Mouse (Mus musculus) liver, embryonic 12.5 days (tissue): ENCODE measurements around the gene Pcdh9. TPM values are rescaled to one million over a fixed set of nuclear protein-coding genes. Genes with fewer than 3 reads are reported as not detected.

Source experiments
- ATAC-seq: fragments of 200-750 bp; cut with Nextera tagmentation; 2 replicates; pipeline ENCODE4 v1.8.0; 2017; ENCODE audit warnings: moderate number of reproducible peaks, mild to moderate bottlenecking, moderate library complexity
- H3K27ac ChIP-seq: fragments of 300-500 bp; sonication (generic); 2 replicates; pipeline ENCODE4 v1.5.1; 2016; ENCODE audit warnings: mild to moderate bottlenecking
- H3K27me3 ChIP-seq: fragments of 300-500 bp; sonication (generic); replicated peaks from 2 replicates; pipeline ENCODE4 v1.6.1; 2016; ENCODE audit warnings: mild to moderate bottlenecking, moderate library complexity
- H3K36me3 ChIP-seq: fragments of 300-500 bp; sonication (generic); 2 replicates; pipeline ENCODE4 v1.6.1; 2016; ENCODE audit warnings: mild to moderate bottlenecking, moderate library complexity
- H3K4me1 ChIP-seq: fragments of 300-500 bp; sonication (generic); 2 replicates; pipeline ENCODE4 v1.6.1; 2016
- H3K4me2 ChIP-seq: fragments of 300-500 bp; sonication (generic); 2 replicates; pipeline ENCODE4 v1.6.1; 2016; ENCODE audit warnings: mild to moderate bottlenecking, moderate library complexity
- H3K4me3 ChIP-seq: fragments of 300-500 bp; sonication (generic); 2 replicates; pipeline ENCODE4 v1.5.1; 2016; ENCODE audit warnings: mild to moderate bottlenecking, moderate library complexity
- H3K9ac ChIP-seq: fragments of 300-500 bp; sonication (generic); 2 replicates; pipeline ENCODE4 v1.6.1; 2016; ENCODE audit warnings: mild to moderate bottlenecking, moderate library complexity
- H3K9me3 ChIP-seq: fragments of 300-500 bp; sonication (generic); replicated peaks from 2 replicates; pipeline ENCODE4 v1.6.1; 2016; ENCODE audit warnings: mild to moderate bottlenecking, moderate library complexity
- WGBS: fragments of 180-500 bp; shearing (Covaris S2); methylation state at CpG from one replicate; pipeline ENCODE4 v1.1.7; 2016; ENCODE audit not compliant: insufficient replicate concordance; 5-methylcytosine and 5-hydroxymethylcytosine counted together
- polyA plus RNA-seq: library from polyadenylated mRNA; unstranded; fragments of >200 nt; fragmentation: Nextera tagmentation; extraction: Ambion mirVana; gene quantifications from 2 replicates; pipeline ENCODE4 v1.2.1, GENCODE M21; 2016

The Pcdh9 gene
- polyA plus RNA-seq, 1 experiment from 2014 or later = 1.0 TPM

- H3K36me3 ChIP-seq = no peaks in the 10 kb centered on the region
- no peaks in the 10 kb centered on the region for H3K4me1 ChIP-seq
- no peak overlapping the region for H3K4me2 ChIP-seq
- H3K27ac ChIP-seq = no peak overlapping the region
- no peak overlapping the region for H3K9ac ChIP-seq
- H3K9me3 ChIP-seq = no peaks in the 10 kb centered on the region
- no peak overlapping the region for H3K4me3 ChIP-seq
- no peak for ATAC-seq
- 56% methylated on average over 1 of the region's 1 CpGs for WGBS
- H3K27me3 ChIP-seq = no peaks in the 10 kb centered on the region
Observed at GRCm38 (mm10) chr14:93875968-93876367, 14.5 kb downstream of the Pcdh9 start.

- ATAC-seq = no peak
- Histone ChIP-seq H3K4me2 (no peak overlapping the region), H3K27ac (no peak overlapping the region), H3K9me3 (no peaks in the 10 kb centered on the region), H3K4me1 (no peaks in the 10 kb centered on the region), H3K4me3 (no peak overlapping the region), H3K27me3 (no peaks in the 10 kb centered on the region), H3K9ac (no peak overlapping the region), H3K36me3 (no peaks in the 10 kb centered on the region)
Observed at GRCm38 (mm10) chr14:93868211-93868610, 22.3 kb downstream of the Pcdh9 start.

- no peaks in the 10 kb centered on the region for H3K4me1 ChIP-seq
- WGBS = 51% methylated on average over 3 of the region's 3 CpGs
- no peak overlapping the region for H3K4me3 ChIP-seq
- H3K36me3 ChIP-seq = no peaks in the 10 kb centered on the region
- no peaks in the 10 kb centered on the region for H3K9me3 ChIP-seq
- no peaks in the 10 kb centered on the region for H3K27me3 ChIP-seq
- H3K4me2 ChIP-seq = no peak overlapping the region
- H3K27ac ChIP-seq = no peak overlapping the region
- ATAC-seq = no peak
- no peak overlapping the region for H3K9ac ChIP-seq
Observed at GRCm38 (mm10) chr14:93858069-93858468, 32.4 kb downstream of the Pcdh9 start.

GRCm38 (mm10) chr14:93846091-93846677 is 44.3 kb downstream of the Pcdh9 start:
- 46% methylated on average over 1 of the region's 1 CpGs for WGBS
- H3K4me3 ChIP-seq = no peak overlapping the region
- no peak for ATAC-seq
- H3K36me3 ChIP-seq = no peaks in the 10 kb centered on the region
- H3K4me1 ChIP-seq = no peaks in the 10 kb centered on the region
- no peaks in the 10 kb centered on the region for H3K9me3 ChIP-seq
- no peaks in the 10 kb centered on the region for H3K27me3 ChIP-seq
- no peak overlapping the region for H3K4me2 ChIP-seq
- H3K9ac ChIP-seq = no peak overlapping the region
- no peak overlapping the region for H3K27ac ChIP-seq

- 72% methylated on average over 3 of the region's 3 CpGs for WGBS
- Histone ChIP-seq H3K9ac (no peak overlapping the region), H3K36me3 (no peaks in the 10 kb centered on the region), H3K4me1 (no peaks in the 10 kb centered on the region), H3K9me3 (no peaks in the 10 kb centered on the region), H3K27me3 (no peaks in the 10 kb centered on the region), H3K4me2 (no peak overlapping the region), H3K27ac (no peak overlapping the region), H3K4me3 (no peak overlapping the region)
- ATAC-seq = no peak
Observed at GRCm38 (mm10) chr14:93842686-93843288, 47.7 kb downstream of the Pcdh9 start.

GRCm38 (mm10) chr14:93832511-93832910 is 58.0 kb downstream of the Pcdh9 start:
- Histone ChIP-seq H3K4me1 (no peaks in the 10 kb centered on the region), H3K36me3 (no peaks in the 10 kb centered on the region), H3K27me3 (no peaks in the 10 kb centered on the region), H3K4me2 (no peak overlapping the region), H3K27ac (no peak overlapping the region), H3K4me3 (no peak overlapping the region), H3K9ac (no peak overlapping the region), H3K9me3 (no peaks in the 10 kb centered on the region)
- 67% methylated on average over 6 of the region's 6 CpGs for WGBS
- ATAC-seq = no peak

GRCm38 (mm10) chr14:93827159-93827558 is 63.3 kb downstream of the Pcdh9 start:
- H3K9me3 ChIP-seq = no peaks in the 10 kb centered on the region
- 56% methylated on average over 6 of the region's 6 CpGs for WGBS
- no peak overlapping the region for H3K4me3 ChIP-seq
- ATAC-seq = no peak
- no peaks in the 10 kb centered on the region for H3K36me3 ChIP-seq
- no peak overlapping the region for H3K4me2 ChIP-seq
- H3K27ac ChIP-seq = no peak overlapping the region
- H3K9ac ChIP-seq = no peak overlapping the region
- H3K4me1 ChIP-seq = no peaks in the 10 kb centered on the region
- H3K27me3 ChIP-seq = no peaks in the 10 kb centered on the region

- 62% methylated on average over 6 of the region's 6 CpGs for WGBS
- H3K36me3 ChIP-seq = no peaks in the 10 kb centered on the region
- no peak for ATAC-seq
- H3K9ac ChIP-seq = no peak overlapping the region
- H3K4me1 ChIP-seq = no peaks in the 10 kb centered on the region
- no peaks in the 10 kb centered on the region for H3K9me3 ChIP-seq
- no peaks in the 10 kb centered on the region for H3K27me3 ChIP-seq
- no peak overlapping the region for H3K4me3 ChIP-seq
- H3K4me2 ChIP-seq = no peak overlapping the region
- no peak overlapping the region for H3K27ac ChIP-seq
Observed at GRCm38 (mm10) chr14:93826042-93826462, 64.4 kb downstream of the Pcdh9 start.

- H3K4me3 ChIP-seq = no peak overlapping the region
- no peak overlapping the region for H3K9ac ChIP-seq
- no peak overlapping the region for H3K27ac ChIP-seq
- H3K9me3 ChIP-seq = no peaks in the 10 kb centered on the region
- H3K4me2 ChIP-seq = no peak overlapping the region
- WGBS = 67% methylated on average over 4 of the region's 4 CpGs
- ATAC-seq = no peak
- no peaks in the 10 kb centered on the region for H3K27me3 ChIP-seq
- H3K36me3 ChIP-seq = no peaks in the 10 kb centered on the region
- H3K4me1 ChIP-seq = no peaks in the 10 kb centered on the region
Observed at GRCm38 (mm10) chr14:93818845-93819244, 71.6 kb downstream of the Pcdh9 start.

GRCm38 (mm10) chr14:93817591-93817990 is 72.9 kb downstream of the Pcdh9 start:
- Histone ChIP-seq H3K36me3 (no peaks in the 10 kb centered on the region), H3K9me3 (no peaks in the 10 kb centered on the region), H3K27ac (no peak overlapping the region), H3K27me3 (no peaks in the 10 kb centered on the region), H3K4me3 (no peak overlapping the region), H3K4me1 (no peaks in the 10 kb centered on the region), H3K4me2 (no peak overlapping the region), H3K9ac (no peak overlapping the region)
- WGBS = 52% methylated on average over 4 of the region's 4 CpGs
- no peak for ATAC-seq

- WGBS = 82% methylated on average over 3 of the region's 3 CpGs
- Histone ChIP-seq H3K27me3 (no peaks in the 10 kb centered on the region), H3K27ac (no peak overlapping the region), H3K4me1 (no peaks in the 10 kb centered on the region), H3K9ac (no peak overlapping the region), H3K4me3 (no peak overlapping the region), H3K36me3 (no peaks in the 10 kb centered on the region), H3K9me3 (no peaks in the 10 kb centered on the region), H3K4me2 (no peak overlapping the region)
- no peak for ATAC-seq
Observed at GRCm38 (mm10) chr14:93794530-93794929, 95.9 kb downstream of the Pcdh9 start.

- Histone ChIP-seq H3K27ac (no peak overlapping the region), H3K4me3 (no peak overlapping the region), H3K4me2 (no peak overlapping the region), H3K4me1 (no peaks in the 10 kb centered on the region), H3K9ac (no peak overlapping the region), H3K27me3 (no peaks in the 10 kb centered on the region), H3K9me3 (no peaks in the 10 kb centered on the region), H3K36me3 (no peaks in the 10 kb centered on the region)
- no peak for ATAC-seq
- WGBS = 71% methylated on average over 4 of the region's 4 CpGs
Observed at GRCm38 (mm10) chr14:93786234-93786633, 104.2 kb downstream of the Pcdh9 start.

- H3K9me3 ChIP-seq = no peaks in the 10 kb centered on the region
- H3K9ac ChIP-seq = no peak overlapping the region
- H3K4me3 ChIP-seq = no peak overlapping the region
- ATAC-seq = no peak
- H3K4me2 ChIP-seq = no peak overlapping the region
- H3K4me1 ChIP-seq = no peaks in the 10 kb centered on the region
- H3K36me3 ChIP-seq = no peaks in the 10 kb centered on the region
- 45% methylated on average over 2 of the region's 2 CpGs for WGBS
- H3K27me3 ChIP-seq = no peaks in the 10 kb centered on the region
- H3K27ac ChIP-seq = no peak overlapping the region
Observed at GRCm38 (mm10) chr14:93785031-93785430, 105.4 kb downstream of the Pcdh9 start.
